Mouse (Mus musculus) left cerebral cortex, postnatal 25 days (tissue): ENCODE data around the gene Ugt1a9. TPM values are rescaled to one million over a fixed set of nuclear protein-coding genes. Genes with fewer than 3 reads are reported as not detected.

Source experiments
- DNase-seq, 2 experiments: peaks; one replicate each; pipeline ENCODE4 v3.0.0; 2022; ENCODE audit warnings: low spot score in 2 of 2, mixed read lengths in 1 of 2
- intact Hi-C: fragments of 180-260 bp; cut with DNase I; formaldehyde crosslinking; loops from one replicate; pipeline ENCODE4 v1.15.1; 2025
- total RNA-seq, 2 experiments: library from RNA; stranded (reverse); gene quantifications; 2 replicates each; pipeline ENCODE4 v1.2.3; 2021

Ugt1a9 gene
- total RNA-seq, 2 experiments from 2014 or later, result not detected

DNA sequence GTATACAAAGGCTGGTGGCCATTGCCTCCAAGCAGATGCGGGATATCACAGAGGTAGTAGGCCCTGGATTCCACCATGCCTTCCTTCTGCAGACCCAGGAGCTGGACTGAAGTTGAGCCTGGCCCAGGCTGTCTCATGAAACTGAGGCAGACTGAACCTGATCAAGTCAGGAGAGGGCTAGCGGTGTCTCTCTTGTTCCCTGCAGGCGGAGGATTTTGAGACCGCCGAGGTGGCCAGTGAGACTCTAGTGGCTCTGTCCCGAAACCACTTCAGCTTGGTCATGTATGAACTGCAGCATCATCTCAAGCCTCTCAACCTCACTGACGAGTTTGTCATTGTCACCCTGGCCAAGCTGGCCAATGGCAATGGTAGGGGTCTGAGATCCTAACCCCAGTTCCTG, 159.8 kb downstream of the Ugt1a9 start:
- intact Hi-C loops, result no loop called here
- no peak for DNase-seq

DNA sequence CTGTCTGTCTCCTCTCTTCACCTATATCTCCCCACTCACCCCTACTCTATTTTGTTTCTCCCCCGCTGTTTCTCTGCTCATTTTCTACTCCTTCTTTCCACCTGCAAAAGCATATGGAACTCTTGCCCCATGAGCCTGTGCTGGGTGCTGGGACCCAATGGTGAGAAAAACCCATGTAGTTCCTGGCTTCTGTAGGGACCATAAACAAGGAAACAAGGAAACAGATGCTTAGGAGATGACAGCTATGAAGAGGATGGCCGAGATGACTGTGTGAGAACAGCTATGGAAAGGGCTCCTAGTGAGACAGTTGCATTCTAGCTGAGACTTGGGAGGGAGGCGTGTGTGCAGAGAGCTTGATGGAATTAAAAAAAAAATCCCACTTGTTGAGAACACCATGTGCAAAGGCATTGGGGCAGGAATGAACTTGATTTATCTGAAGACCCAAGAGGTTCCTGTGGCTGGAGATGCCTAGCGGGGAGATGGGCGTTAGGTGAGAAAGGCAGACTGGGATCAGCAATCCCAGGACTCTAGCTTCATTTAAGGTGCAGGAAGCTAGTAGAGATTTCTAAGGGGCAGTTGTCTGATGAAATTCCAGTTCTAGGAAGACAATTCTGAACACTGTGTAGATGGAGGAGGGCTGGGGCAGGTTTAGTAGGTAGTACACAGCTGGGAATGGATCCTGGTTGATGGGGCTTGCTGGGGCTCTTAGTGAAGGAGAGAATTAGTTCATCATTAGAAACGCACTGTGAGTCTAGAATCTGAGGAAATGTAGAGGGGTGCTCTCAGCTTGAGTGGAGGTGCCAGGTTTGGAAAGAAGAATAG, 160.6 kb downstream of the Ugt1a9 start:
- intact Hi-C loops, result no loop called here
- no peak for DNase-seq

DNA sequence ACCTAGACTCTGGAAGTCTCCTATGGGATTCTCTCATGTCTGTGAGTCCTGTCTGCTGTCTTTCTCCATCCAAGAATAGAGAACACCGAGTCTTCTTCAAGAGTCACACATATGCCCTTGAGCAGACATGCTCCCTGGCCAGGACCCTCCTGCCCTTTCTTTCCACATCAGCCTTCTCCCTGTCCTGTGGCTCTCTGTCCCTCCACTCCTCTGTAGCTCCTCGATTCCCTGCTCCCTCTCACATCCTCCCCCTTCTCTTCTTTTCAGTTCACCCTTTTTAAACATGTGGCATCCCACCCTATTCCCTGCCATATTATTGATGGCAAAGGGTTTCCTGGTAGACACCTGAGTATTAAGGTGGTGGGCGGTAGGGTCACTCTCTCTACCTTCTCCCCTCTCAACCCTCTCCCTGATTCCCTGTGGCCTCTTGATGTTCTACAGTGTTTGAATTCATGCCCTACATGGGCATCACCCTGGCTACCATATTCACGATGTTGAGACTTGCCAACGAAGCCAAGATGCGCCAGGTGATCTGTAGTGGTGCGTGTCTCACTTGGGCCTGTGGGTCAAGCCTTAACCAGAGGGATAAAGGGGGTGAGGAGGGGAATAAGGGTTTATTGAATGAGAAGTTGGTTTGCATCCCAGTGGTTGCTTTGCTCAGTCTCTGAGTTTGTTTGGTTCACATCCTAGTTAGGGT, 161.4 kb downstream of the Ugt1a9 start:
- no peak for DNase-seq
- intact Hi-C loops, result no loop called here

DNA sequence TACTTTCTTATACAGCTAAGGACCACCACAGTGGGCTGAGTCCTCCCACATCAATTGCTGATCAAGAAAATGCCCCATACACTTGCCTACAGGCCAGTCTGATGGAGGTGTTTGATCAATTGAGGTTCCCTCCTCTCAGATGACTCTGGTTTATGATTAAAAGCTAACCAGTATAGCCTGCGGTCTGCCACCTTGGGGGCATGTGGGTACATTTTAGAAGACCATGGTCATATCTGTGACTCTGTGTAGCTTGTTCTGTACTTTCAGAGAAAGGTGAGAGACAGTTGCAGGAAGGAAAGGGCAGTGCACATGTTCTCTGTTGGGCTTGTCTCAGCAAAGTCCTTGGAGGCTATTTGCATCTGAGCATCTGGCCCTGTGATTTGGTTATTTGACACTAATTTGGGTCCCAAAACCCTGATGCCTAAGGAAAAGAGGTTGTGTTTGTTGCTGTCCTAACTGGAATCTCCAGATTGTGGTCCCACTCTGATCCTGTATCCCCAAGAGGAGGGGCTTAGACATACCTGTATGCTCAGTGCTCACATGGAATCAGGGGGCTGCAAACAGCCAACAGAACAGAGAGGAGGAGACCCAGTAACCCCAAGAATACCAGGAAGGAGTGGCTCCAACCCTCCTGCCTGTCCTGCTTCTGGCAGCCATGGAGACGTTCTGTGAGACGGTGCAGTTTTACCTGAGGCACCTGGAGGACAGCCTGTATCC, 162.2 kb downstream of the Ugt1a9 start:
- intact Hi-C loops, result no loop called here
- no peak for DNase-seq

DNA sequence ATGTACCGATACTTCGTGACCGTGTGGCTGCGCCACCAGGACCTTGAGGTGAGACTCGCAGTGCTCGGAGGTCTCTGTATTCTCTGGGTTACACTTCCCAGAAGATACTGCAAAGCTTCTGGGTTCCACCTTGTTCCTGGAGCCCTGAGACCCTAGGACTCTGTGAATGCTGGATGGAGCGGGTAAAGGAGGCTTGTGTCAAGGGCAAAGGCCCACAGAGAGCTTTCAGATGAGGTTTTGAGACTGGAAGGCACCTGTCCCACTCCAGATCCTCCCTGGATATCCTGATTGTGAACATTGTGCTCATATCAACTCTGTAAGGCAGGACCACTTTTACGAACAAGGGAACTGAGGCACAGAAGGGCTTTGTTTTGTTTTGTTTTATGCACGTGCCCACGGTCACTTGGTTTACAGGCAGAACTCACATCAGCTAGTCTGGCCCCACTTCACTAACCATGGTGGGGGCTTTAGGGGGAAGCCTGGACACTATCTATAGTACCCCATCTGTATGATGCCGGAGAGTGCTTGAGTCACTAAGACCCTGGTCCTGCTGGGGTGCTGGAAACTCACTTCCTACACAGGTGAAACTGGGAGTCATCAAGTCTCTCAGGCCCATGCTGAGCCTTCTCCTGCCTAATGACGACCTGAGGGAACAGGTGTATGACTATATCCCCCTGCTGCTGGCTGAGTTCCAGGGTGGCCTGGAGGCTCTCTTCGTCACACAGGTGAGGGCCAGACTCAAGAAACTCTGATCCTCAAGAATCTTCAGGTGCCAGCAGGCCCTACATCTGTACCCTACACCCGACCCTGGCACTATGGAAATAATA, 163.0 kb downstream of the Ugt1a9 start:
- intact Hi-C loops, result no loop called here
- DNase-seq, result no peak

DNA sequence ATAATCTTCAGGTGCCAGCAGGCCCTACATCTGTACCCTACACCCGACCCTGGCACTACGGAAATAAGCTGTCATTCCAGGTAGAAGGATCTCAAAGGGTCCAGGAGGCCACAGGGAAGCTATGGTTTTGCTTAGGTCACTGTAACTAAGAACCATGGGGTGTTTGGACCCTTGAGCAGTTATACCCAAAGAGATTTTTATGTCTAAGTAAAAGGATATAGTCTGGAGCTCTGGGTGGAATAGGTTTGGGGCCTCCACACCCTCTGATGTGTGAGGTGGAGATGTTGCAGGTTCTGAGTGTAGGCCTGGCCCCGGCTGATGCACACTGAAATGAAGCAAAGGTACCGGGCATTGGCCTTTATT, 163.6 kb downstream of the Ugt1a9 start:
- DNase-seq, result no peak
- intact Hi-C loops, result no loop called here

DNA sequence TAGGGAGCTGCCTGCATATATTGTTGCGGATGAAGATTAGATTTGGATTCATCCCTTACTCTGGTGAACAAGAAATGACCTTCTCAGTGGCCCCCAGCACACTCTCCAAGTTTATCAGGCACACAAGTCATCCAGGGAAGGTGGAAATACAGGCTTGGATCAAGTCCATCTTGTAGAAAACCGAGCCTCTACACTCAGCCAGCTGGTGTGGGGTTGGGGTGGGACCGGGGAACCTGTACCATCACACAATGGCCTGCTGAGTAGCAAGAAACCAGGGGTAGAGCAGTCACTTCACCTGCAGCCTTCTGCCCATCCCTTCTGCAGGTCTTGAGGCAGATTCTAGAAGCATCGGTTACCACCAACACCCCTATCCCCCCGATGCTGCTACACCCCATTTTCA, 164.0 kb downstream of the Ugt1a9 start:
- no peak for DNase-seq
- intact Hi-C loops, result no loop called here

DNA sequence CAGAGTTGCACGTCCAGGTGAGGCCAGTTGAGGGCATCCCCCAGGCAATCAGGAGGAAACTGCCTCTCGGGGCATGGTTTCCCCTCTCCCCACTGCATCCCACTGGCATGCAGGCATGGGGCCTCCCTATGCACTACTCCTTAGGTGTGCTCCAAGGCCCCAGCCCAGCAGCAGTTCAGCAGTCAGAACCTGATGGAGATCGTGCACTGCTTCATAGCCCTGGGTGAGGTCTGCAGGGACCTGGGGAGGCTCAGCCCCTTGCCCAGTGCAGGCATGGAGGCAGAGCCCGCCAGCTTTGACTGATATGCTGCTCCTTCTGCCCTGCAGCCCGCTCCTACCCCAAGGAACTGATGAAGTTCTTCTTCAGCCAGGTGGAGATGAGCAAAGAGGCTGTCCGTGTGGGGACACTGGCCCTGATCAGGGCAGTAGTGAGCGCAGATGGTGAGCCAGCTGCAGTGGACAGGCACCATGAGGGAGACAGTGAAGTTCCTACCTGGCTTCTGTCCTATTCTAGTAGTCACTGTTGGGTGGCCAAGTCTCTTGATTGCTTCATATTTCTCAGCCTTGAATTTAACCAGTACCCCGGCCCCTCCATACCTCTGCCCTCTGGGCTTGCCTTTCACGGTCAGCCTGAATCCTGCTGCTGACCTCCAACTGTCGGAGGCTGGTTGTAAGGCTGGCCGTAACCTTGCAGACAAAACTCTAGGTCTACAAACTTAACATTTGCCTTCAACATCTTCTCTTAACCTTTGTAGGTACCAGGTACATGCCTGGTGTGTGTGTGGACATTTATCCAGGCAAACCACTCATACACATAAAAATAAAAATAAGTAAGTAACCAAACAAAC, 164.7 kb downstream of the Ugt1a9 start:
- intact Hi-C loops, result no loop called here
- DNase-seq, result no peak

DNA sequence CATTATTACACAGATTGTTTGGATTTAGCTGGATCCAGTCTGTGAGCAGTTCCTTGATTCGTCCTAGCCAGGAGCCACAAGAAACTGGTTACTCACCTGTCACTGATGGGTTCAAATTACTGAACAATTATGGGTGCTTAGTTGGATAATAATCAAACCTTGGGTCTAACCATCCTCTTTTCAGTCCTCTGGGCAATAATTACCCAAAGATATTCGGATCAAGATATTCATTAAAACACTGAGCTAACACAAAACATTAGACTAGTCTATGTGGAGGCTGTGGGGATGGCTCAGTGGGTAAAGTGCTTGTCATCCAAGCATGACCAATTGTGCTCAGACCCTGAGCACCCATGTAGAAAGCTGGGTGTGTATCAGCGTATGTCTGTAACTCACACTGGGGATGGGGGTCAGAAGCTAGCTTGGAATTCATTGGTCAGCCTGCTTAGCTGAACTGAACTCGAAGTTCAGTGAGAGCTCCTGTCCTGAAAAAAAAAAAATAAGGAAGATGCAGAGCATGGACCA, 165.4 kb downstream of the Ugt1a9 start:
- DNase-seq, result no peak
- intact Hi-C loops, result no loop called here

DNA sequence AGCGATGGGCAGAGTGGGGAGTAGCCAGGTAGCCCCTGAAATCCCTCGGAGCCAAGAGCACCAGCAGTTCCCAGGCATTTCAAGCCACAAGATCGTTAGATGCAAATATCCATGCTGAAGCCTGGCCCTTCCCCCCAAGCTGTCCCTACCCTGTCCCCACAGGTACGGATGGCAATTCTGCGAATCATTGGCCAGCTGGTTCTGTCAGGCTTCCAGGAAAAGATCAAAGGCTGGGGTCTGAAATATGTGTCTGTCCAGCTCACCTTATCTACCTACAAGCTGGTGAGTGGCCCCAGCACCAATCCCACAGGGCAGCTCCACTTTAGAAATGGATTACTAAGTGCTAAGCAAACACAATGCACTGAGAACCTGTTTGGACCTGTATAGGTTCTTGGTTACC, 166.7 kb downstream of the Ugt1a9 start:
- intact Hi-C loops, result no loop called here
- no peak for DNase-seq

DNA sequence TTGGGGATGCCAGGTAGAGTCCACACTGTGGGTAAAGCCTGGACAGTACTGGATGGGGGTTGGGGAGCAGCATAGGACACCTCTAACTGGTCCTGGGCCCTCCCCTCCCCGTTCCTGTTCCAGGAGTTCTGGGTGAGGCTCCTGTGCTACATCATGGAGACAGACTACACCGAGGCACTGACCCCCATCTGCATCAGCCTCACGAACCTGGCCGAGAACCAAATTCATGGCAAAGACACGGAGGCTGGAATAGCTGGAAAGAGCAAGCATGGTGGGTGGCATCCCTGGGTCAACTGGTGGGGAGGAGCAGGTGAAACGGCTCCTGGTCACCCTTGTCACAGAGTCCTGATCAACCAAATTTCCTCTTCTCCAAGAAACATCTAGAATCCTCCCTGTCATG, 168.2 kb downstream of the Ugt1a9 start:
- intact Hi-C loops, result no loop called here
- DNase-seq, result no peak

DNA sequence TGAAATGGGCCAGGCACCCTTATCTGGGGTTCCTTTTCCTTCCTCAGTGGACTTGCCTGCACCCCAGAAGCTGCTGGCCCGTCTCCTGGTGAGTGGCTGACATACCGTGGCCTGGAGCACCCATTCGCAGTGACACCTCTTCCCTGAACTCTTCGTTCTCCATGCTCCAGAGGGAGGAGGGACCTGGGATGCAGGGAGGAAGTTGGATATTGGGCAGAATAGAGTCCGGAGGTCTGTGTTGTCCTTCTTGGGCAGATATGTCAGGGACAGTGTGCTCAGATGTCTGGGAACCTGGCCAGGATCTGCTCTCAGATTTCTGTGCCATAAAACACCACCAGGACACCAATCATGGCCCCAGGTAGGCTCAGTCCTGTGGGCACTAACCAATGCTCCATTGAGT, 169.5 kb downstream of the Ugt1a9 start:
- intact Hi-C loops, result no loop called here
- no peak for DNase-seq

DNA sequence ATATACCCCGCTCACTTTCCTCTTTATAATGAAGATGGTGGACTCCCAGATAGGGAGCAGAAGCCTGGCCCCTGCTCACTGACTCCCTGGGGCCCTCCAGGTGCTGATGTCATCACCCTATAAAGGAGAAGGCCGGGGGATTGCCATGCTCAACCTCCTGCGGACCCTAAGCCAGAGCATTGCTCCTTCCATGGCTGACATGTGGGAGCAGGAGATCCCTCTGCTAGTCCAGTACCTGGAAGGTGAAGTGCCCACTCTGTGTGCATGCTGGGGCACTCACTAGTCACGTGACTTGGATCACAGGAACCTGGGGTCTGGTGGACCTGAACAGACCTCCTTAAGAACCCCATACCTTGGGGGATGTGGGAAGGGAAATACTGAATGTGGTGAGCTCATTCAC, 170.0 kb downstream of the Ugt1a9 start:
- no peak for DNase-seq
- intact Hi-C loops, result no loop called here

DNA sequence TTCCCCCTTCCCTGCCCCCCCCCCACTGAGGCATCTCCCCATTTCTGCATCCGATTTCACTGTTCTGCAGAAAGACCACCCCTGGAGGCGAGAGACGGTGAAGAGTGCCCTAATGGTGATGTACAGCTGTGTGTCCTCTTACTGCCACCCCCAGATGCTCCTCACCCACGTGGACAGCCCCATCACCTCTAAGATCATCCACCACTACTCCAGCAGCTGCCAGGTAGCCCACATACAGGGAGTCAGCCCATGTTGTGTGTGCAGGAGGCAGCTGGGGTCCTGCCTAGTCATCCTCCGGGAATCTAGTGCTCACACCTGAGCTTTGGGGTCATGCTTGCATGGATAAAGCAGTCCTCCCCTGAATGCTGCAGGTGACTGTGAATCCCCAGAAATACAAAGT, 173.3 kb downstream of the Ugt1a9 start:
- intact Hi-C loops, result no loop called here
- DNase-seq, result no peak

DNA sequence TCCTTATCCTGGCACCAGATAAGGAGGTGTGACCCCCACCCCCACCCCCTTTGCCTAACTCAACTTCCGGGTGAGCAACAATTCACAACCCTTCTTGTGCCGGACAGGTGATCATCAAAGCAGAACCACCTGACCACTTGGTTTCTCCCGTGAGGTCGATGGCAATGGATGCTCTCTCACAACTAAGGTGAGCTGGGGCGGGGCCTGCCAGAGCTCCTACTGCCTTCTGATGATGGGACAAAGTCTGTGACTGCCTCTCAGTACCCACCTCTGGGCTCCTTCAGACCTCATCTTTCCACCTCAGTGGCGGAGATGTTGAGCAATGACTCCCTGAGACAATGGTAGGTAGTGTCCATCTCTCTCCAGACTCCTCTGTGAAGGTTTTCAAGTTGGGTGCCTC, 175.3 kb downstream of the Ugt1a9 start:
- intact Hi-C loops, result no loop called here
- DNase-seq, result no peak

DNA sequence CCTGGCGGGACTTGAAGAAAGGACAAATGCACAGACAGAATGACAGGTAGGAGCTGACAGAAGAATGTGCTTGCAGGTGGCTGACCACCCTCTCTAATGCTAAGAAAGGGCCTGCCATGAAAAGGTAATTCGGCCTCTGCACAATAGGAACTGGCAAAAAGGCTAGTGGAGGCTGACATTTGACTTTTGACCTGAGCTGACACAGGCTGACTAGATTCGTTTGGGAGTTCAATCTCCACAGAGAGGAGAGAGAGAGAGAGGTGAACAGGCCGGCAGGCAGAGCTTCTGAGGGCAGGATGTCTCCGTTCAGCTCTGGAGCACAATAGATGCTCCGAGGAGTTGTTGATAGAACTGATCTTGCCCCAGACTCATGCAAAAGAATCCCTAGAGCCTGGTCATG, 175.8 kb downstream of the Ugt1a9 start:
- intact Hi-C loops, result no loop called here
- no peak for DNase-seq

DNA sequence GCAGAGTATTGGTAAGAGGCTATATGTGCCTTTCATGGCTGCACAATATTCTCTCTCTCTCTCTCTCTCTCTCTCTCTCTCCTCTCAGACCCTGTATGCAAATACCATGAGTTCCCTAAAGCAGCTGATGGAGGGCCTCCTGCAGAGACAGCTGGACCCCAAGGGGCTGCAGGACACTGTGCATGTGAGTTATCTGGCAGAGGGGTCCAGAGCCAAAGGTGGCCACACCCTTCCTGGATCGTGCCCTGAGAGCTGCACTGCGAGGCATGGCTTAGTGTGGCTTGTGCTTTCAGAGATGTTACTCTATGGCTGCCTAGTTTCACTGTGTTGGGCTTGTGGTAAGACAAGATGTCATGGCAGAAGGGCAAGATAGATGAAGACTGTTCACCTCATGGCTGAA, 177.1 kb downstream of the Ugt1a9 start:
- DNase-seq, result no peak
- intact Hi-C loops, result no loop called here

DNA sequence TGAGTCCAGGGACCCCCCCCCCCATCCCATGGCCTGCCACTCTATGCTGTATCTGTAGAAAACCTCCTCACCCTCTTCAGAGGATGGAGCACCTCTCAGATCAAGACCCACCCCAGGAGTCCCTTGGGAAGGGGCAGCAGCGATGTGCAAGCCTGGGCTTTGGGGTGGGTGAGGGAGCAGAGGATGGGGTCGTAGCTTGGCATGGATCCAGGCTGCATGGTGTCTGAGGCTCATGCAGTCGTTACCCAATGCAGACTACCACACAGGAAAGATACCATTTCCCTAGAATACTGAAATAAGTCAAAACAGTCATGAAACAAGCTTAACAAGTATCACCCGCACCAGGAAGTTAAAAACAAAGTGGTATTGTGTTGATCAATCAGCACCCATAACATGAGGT, 178.1 kb downstream of the Ugt1a9 start:
- no peak for DNase-seq
- intact Hi-C loops, result no loop called here

DNA sequence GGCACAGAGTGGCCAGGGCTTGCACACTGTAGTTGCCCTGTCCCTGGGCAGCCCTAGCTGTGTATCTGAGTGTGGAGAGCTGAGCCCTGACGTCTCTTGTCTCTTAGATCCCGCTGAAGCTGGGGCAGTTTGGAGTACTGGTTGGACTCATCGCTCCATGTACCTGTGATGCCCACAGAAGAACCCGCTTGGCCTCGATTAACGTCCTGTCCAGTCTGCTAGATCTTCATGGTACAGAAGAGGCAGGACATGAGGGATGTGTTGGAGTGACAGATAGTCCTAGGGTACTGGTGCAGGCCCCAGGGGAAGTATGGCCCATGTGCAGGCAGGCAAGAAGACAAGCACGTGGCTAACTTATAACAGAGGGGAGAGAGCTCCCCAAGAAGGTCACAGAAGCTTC, 179.0 kb downstream of the Ugt1a9 start:
- no peak for DNase-seq
- intact Hi-C loops, result no loop called here
